Mouse (Mus musculus): ENCODE measurements around the gene Syna. TPM values are rescaled to one million over a fixed set of nuclear protein-coding genes. Genes with fewer than 3 reads are reported as not detected.

Syna gene
- polyA plus RNA-seq, 1 experiment from 2014 or later, result not detected

DNA sequence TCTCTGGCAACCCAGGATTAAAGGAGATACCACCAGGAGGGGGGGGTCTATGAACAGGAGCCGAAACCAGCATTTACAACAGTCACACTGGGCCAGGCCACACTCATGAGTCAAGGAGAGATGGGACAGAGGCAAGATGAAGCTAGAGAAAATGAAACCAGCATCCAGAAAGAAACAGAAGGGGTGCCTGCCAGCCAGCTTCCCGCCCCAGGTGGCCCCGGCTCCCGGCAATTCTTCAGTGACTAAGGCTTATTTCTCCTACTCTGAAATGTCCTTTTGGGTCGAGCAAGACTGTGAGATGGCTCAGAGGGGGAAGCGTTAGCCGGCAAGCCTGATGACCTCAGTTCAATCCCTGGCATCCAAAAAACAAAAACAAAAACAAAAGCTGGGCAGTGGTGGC is 13.2 kb downstream of the Syna start:
- Histone ChIP-seq H3K4me3 (ENCODE audit: low read depth, low read length) (no peak overlapping the region), H3K4me2 (no peak overlapping the region), H3K36me3 (ENCODE audit: control insufficient read depth, insufficient read depth, low read length) (no peaks in the 10 kb centered on the region), H3K9ac (ENCODE audit: low read depth, low read length) (no peak overlapping the region), H3K27me3 (replicated peaks; ENCODE audit: control insufficient read depth, insufficient read depth, low read length) (no peaks in the 10 kb centered on the region), H3K9me3 (ENCODE audit: control insufficient read depth, low read length) (no peaks in the 10 kb centered on the region), H3K4me1 (replicated peaks; ENCODE audit: control insufficient read depth, insufficient read depth, low read length) (peaks cover 11% of the 10 kb centered on the region; the same call in 1 of the 2 replicates), H3K27ac (ENCODE audit: low read depth, low read length) (no peak overlapping the region)
- DNase-seq (ENCODE audit: low spot score) (no peak), ATAC-seq (replicated peaks; ENCODE audit: low FRiP score) (no peak)
- 79% methylated on average over 7 of the region's 7 CpGs for WGBS

DNA sequence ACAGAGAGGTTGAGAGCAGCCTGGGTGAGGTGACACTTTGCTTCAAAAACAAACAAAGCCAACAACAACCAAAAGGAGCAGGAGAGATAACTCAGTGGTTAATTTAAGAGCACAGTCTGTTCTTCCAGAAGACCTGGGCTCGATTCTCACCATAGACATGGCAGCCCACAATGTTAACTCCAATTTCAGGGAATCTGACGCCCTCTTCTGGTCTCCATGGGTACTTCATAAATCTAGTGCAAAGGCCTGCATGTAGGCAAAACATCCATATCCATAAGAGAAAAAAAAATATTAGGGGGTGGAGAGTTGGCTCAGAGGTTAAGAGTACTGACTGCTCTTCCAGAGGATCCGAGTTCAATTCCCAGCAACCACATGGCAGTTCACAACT is 14.7 kb downstream of the Syna start:
- Histone ChIP-seq H3K4me1 (replicated peaks; ENCODE audit: control insufficient read depth, insufficient read depth, low read length) (peaks cover 9% of the 10 kb centered on the region), H3K9me3 (ENCODE audit: control insufficient read depth, low read length) (no peaks in the 10 kb centered on the region), H3K27ac (ENCODE audit: low read depth, low read length) (no peak overlapping the region), H3K9ac (ENCODE audit: low read depth, low read length) (no peak overlapping the region), H3K36me3 (ENCODE audit: control insufficient read depth, insufficient read depth, low read length) (no peaks in the 10 kb centered on the region), H3K4me3 (ENCODE audit: low read depth, low read length) (no peak overlapping the region), H3K4me2 (no peak overlapping the region), H3K27me3 (replicated peaks; ENCODE audit: control insufficient read depth, insufficient read depth, low read length) (no peaks in the 10 kb centered on the region)
- DNase-seq (ENCODE audit: low spot score) (no peak), ATAC-seq (replicated peaks; ENCODE audit: low FRiP score) (no peak)
- WGBS, result 44% methylated on average over 3 of the region's 3 CpGs

DNA sequence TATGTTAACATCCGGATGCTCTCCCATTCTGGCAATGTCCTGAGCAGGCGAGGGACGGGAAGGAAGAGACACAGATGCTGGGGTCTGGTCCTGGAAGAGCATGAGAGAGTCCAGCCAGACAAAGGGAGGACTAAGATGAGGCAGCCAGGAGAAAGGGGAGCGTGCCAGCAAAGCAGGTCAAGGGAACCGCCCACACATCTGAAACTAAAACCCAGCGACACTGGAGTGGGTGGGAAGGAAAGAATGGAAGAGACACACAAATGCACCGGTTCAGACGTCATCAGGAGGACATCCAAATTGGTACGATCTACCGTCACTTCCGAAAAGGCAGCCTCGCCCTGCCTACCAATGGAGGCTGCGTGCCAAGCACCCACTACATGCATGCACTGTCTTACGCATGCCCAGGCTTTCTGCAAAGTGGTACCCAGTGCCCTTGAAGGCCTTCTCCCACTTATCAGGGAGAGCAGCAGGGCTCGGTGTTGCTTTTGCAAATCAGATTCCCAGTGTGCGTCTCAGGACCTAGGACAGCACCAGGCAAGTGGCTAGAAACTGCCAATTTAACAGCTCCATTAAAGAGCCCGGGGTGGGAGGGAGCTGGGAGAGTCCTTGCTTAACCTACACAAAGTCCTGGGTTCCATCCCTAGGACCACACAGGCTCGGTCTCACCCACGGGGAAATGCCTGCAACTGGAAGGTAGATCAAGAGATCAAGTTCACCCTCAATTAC is 15.3 kb downstream of the Syna start:
- DNase-seq (ENCODE audit: low spot score) (no peak), ATAC-seq (replicated peaks; ENCODE audit: low FRiP score) (no peak)
- WGBS, result 70% methylated on average over 19 of the region's 19 CpGs
- Histone ChIP-seq H3K4me3 (ENCODE audit: low read depth, low read length) (no peak overlapping the region), H3K4me1 (replicated peaks; ENCODE audit: control insufficient read depth, insufficient read depth, low read length) (peaks cover 15% of the 10 kb centered on the region), H3K9me3 (ENCODE audit: control insufficient read depth, low read length) (no peaks in the 10 kb centered on the region), H3K27me3 (replicated peaks; ENCODE audit: control insufficient read depth, insufficient read depth, low read length) (no peaks in the 10 kb centered on the region), H3K36me3 (ENCODE audit: control insufficient read depth, insufficient read depth, low read length) (no peaks in the 10 kb centered on the region), H3K4me2 (no peak overlapping the region), H3K9ac (ENCODE audit: low read depth, low read length) (no peak overlapping the region), H3K27ac (ENCODE audit: low read depth, low read length) (no peak overlapping the region)

DNA sequence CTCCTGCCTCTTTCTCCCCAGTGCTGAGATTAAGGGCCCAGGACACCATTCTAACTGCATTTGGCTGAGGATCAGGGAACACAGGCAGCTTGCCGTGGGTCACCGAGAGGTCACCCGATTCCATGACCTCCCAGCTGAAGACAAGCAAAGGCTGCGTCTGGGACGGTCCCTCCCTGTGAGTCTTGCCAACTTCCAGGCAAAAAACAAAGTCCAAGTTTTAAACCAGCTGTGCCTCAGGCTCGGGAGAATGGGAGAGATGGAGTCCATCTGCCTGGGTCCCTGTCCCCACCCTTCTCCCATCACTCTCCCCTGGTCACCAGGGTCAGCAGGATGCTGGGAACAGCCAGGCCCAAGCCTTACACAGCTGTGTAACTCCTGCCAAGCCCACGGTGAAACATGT is 18.3 kb downstream of the Syna start:
- 57% methylated on average over 7 of the region's 7 CpGs for WGBS
- no peak overlapping the region for H3K9ac ChIP-seq (ENCODE audit: low read depth, low read length)
- H3K27ac ChIP-seq (ENCODE audit: low read depth, low read length), result no peak overlapping the region
- DNase-seq (ENCODE audit: low spot score), result no peak
- ATAC-seq (replicated peaks; ENCODE audit: low FRiP score), result no peak
- H3K36me3 ChIP-seq (ENCODE audit: control insufficient read depth, insufficient read depth, low read length), result no peaks in the 10 kb centered on the region; the same call in 1 of the 2 replicates
- no peaks in the 10 kb centered on the region for H3K9me3 ChIP-seq (ENCODE audit: control insufficient read depth, low read length)
- H3K27me3 ChIP-seq (replicated peaks; ENCODE audit: control insufficient read depth, insufficient read depth, low read length), result no peaks in the 10 kb centered on the region
- no peak overlapping the region for H3K4me2 ChIP-seq
- H3K4me1 ChIP-seq (replicated peaks; ENCODE audit: control insufficient read depth, insufficient read depth, low read length), result peaks cover 14% of the 10 kb centered on the region
- H3K4me3 ChIP-seq (ENCODE audit: low read depth, low read length), result no peak overlapping the region

DNA sequence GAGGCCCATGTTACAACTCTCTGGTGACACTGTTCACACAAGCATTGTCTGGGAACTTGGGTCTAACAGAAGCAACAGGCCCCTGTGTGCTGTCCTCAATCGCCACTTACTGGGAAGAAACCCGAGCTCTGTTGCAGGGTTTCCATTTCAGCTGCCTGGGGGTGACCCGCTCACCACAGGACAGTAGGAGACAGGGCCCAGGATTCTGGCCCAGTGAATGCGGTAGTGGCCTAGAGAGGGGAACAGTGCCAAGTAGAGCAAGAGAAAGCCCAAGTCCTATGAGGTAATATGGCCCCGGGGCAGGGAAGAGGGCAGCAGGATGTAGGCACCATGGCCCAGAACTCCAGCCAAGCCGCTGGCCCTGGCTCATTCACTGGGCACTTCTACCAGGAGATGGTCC is 19.1 kb downstream of the Syna start:
- Histone ChIP-seq H3K36me3 (ENCODE audit: control insufficient read depth, insufficient read depth, low read length) (no peaks in the 10 kb centered on the region; the same call in 1 of the 2 replicates), H3K4me3 (ENCODE audit: low read depth, low read length) (no peak overlapping the region), H3K27me3 (replicated peaks; ENCODE audit: control insufficient read depth, insufficient read depth, low read length) (no peaks in the 10 kb centered on the region), H3K4me2 (no peak overlapping the region), H3K9ac (ENCODE audit: low read depth, low read length) (no peak overlapping the region), H3K9me3 (ENCODE audit: control insufficient read depth, low read length) (no peaks in the 10 kb centered on the region), H3K27ac (ENCODE audit: low read depth, low read length) (no peak overlapping the region), H3K4me1 (replicated peaks; ENCODE audit: control insufficient read depth, insufficient read depth, low read length) (peaks cover 14% of the 10 kb centered on the region)
- ATAC-seq (replicated peaks; ENCODE audit: low FRiP score), result no peak
- WGBS, result 84% methylated on average over 6 of the region's 6 CpGs
- DNase-seq (ENCODE audit: low spot score), result no peak

DNA sequence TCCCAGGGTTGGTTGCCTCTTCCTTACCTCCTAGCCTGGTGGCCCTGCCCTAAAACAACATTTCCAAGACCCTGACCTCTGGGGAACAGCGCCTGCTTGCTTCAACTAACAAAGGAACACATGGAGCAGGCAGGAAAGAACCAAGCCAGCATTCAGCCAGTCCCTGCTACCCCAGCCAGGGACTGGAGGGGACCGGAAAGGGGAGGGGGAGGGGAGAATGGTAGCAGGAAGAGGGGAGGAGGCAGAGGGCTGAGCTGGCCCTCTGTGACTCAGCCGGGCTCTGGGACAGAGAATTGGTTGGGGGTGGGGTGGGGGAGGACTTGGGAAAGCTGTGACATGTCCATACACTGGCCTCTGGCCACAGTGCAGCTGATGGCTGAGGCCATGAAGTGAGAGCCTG is 20.1 kb downstream of the Syna start:
- WGBS, result 13% methylated on average over 3 of the region's 3 CpGs
- H3K36me3 ChIP-seq (ENCODE audit: control insufficient read depth, insufficient read depth, low read length), result no peaks in the 10 kb centered on the region; the same call in 1 of the 2 replicates
- peak overlapping the region; percentile 73 for H3K27ac ChIP-seq (ENCODE audit: low read depth, low read length)
- no peak overlapping the region for H3K4me2 ChIP-seq
- H3K4me1 ChIP-seq (replicated peaks; ENCODE audit: control insufficient read depth, insufficient read depth, low read length), result peaks cover 14% of the 10 kb centered on the region
- DNase-seq (ENCODE audit: low spot score), result peak; percentile 52
- no peaks in the 10 kb centered on the region for H3K27me3 ChIP-seq (replicated peaks; ENCODE audit: control insufficient read depth, insufficient read depth, low read length)
- no peaks in the 10 kb centered on the region for H3K9me3 ChIP-seq (ENCODE audit: control insufficient read depth, low read length)
- peak; percentile 79 for ATAC-seq (replicated peaks; ENCODE audit: low FRiP score)
- H3K9ac ChIP-seq (ENCODE audit: low read depth, low read length), result peak overlapping the region; percentile 6; the same call in 1 of the 2 replicates
- no peak overlapping the region for H3K4me3 ChIP-seq (ENCODE audit: low read depth, low read length)

DNA sequence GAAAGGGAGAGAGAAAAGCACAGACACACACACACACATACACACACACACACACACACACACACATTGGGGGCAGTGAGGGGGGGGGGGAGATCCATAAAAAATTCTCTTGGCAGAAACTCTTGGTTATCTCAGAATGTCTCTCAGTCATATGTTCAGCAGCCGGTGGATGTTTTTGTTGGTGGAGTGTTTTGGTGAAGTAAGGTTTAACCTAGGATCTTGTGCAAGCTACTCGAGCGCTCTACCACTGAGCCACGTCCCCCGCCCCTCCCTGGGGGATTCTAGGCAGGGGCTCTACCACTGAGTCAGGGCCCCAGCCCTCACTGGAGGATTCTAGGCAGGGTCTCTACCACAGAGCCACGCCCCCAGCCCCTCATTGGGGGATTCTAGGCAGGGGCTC is 23.9 kb downstream of the Syna start:
- Histone ChIP-seq H3K36me3 (ENCODE audit: control insufficient read depth, insufficient read depth, low read length) (no peaks in the 10 kb centered on the region; the same call in 1 of the 2 replicates), H3K27ac (ENCODE audit: low read depth, low read length) (no peak overlapping the region), H3K4me2 (no peak overlapping the region), H3K4me1 (replicated peaks; ENCODE audit: control insufficient read depth, insufficient read depth, low read length) (peaks cover 13% of the 10 kb centered on the region), H3K9ac (ENCODE audit: low read depth, low read length) (no peak overlapping the region), H3K9me3 (ENCODE audit: control insufficient read depth, low read length) (no peaks in the 10 kb centered on the region), H3K27me3 (replicated peaks; ENCODE audit: control insufficient read depth, insufficient read depth, low read length) (no peaks in the 10 kb centered on the region), H3K4me3 (ENCODE audit: low read depth, low read length) (no peak overlapping the region)
- DNase-seq (ENCODE audit: low spot score) (no peak), ATAC-seq (replicated peaks; ENCODE audit: low FRiP score) (no peak)
- WGBS, result 89% methylated on average over 6 of the region's 6 CpGs

DNA sequence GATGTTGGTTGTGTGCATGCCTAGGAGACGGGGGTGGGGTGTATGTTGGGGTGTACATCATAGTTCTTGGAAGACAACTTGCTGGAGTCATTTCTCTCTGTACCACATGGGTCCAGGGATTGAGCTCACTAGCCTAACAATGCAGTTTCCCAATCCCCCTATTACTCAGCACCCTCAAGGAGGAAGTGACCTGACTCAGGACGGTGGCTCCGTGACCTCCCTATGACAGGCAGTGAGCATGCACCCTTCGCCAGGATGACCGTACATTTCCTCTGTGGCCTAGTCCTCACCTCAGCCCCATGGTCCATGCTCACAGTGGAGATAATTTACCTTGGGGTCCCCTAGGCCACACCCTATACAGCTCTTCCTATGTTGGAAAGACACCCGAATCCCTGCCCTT is 27.6 kb downstream of the Syna start:
- Histone ChIP-seq H3K9ac (ENCODE audit: low read depth, low read length) (no peak overlapping the region), H3K36me3 (ENCODE audit: control insufficient read depth, insufficient read depth, low read length) (no peaks in the 10 kb centered on the region; the same call in 1 of the 2 replicates), H3K4me2 (no peak overlapping the region), H3K27me3 (replicated peaks; ENCODE audit: control insufficient read depth, insufficient read depth, low read length) (no peaks in the 10 kb centered on the region), H3K9me3 (ENCODE audit: control insufficient read depth, low read length) (no peaks in the 10 kb centered on the region), H3K4me1 (replicated peaks; ENCODE audit: control insufficient read depth, insufficient read depth, low read length) (peaks cover 7% of the 10 kb centered on the region; the same call in 1 of the 2 replicates), H3K27ac (ENCODE audit: low read depth, low read length) (no peak overlapping the region), H3K4me3 (ENCODE audit: low read depth, low read length) (no peak overlapping the region)
- no peak for ATAC-seq (replicated peaks; ENCODE audit: low FRiP score)
- 63% methylated on average over 6 of the region's 6 CpGs for WGBS
- no peak for DNase-seq (ENCODE audit: low spot score)

DNA sequence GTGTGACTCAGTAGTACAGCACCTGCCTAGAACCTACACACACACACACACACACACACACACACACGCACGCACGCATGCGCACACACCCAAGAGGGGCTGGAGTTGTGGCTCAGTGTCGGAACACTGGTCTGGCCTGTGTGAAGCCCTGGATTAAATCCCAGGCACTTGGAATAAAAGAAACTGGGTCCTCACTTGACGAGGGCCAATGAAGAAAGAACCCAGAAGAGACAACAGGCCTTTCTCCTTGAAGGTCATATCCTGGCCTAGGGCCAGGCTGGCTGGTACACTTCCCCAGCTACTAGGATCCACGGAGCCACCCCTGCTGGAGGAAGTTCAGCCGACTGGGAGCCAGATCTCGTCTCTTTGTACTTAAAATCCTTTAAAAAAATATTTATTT is 28.4 kb downstream of the Syna start:
- Histone ChIP-seq H3K9me3 (ENCODE audit: control insufficient read depth, low read length) (no peaks in the 10 kb centered on the region), H3K4me1 (replicated peaks; ENCODE audit: control insufficient read depth, insufficient read depth, low read length) (peaks cover 7% of the 10 kb centered on the region; the same call in 1 of the 2 replicates), H3K4me3 (ENCODE audit: low read depth, low read length) (no peak overlapping the region), H3K9ac (ENCODE audit: low read depth, low read length) (no peak overlapping the region), H3K4me2 (no peak overlapping the region), H3K27ac (ENCODE audit: low read depth, low read length) (no peak overlapping the region), H3K36me3 (ENCODE audit: control insufficient read depth, insufficient read depth, low read length) (no peaks in the 10 kb centered on the region; the same call in 1 of the 2 replicates), H3K27me3 (replicated peaks; ENCODE audit: control insufficient read depth, insufficient read depth, low read length) (no peaks in the 10 kb centered on the region)
- DNase-seq (ENCODE audit: low spot score), result no peak
- ATAC-seq (replicated peaks; ENCODE audit: low FRiP score), result no peak
- WGBS, result 89% methylated on average over 9 of the region's 9 CpGs

Measured in liver, embryonic 11.5 days (tissue).